Mouse (Mus musculus) lung, embryonic 14.5 days (tissue): ENCODE measurements around the gene Tubb2a. TPM values are rescaled to one million over a fixed set of nuclear protein-coding genes. Genes with fewer than 3 reads are reported as not detected.

Experiments used
- ATAC-seq: fragments of 200-750 bp; cut with Nextera tagmentation; 2 replicates; pipeline ENCODE4 v1.8.0; 2017; ENCODE audit warnings: mild to moderate bottlenecking, moderate TSS enrichment, moderate library complexity; ENCODE audit not compliant: insufficient read depth
- DNase-seq: peaks from one replicate; pipeline ENCODE4 v3.0.0-alpha.2; 2015
- H3K27ac ChIP-seq: fragments of 300-500 bp; sonication (generic); 2 replicates; pipeline ENCODE4 v1.5.1; 2014; ENCODE audit warnings: low read depth, mild to moderate bottlenecking, moderate library complexity
- H3K27me3 ChIP-seq: fragments of 300-500 bp; sonication (generic); 2 replicates; pipeline ENCODE4 v1.6.1; 2014; ENCODE audit warnings: low read length, control low read depth; ENCODE audit not compliant: insufficient read depth
- H3K36me3 ChIP-seq: fragments of 300-500 bp; sonication (generic); 2 replicates; pipeline ENCODE4 v1.6.1; 2014; ENCODE audit warnings: control low read depth; ENCODE audit not compliant: insufficient read depth
- H3K4me1 ChIP-seq: fragments of 300-500 bp; sonication (generic); 2 replicates; pipeline ENCODE4 v1.6.1; 2014; ENCODE audit warnings: antibody characterized with exemption, control low read depth; ENCODE audit not compliant: insufficient read depth
- H3K4me2 ChIP-seq: fragments of 300-500 bp; sonication (generic); 2 replicates; pipeline ENCODE4 v1.6.1; 2014; ENCODE audit warnings: mild to moderate bottlenecking
- H3K4me3 ChIP-seq: fragments of 300-500 bp; sonication (generic); 2 replicates; pipeline ENCODE4 v1.5.1; 2014; ENCODE audit warnings: low read depth, low read length
- H3K9ac ChIP-seq: fragments of 300-500 bp; sonication (generic); 2 replicates; pipeline ENCODE4 v1.6.1; 2014
- H3K9me3 ChIP-seq: fragments of 300-500 bp; sonication (generic); 2 replicates; pipeline ENCODE4 v1.6.1; 2016; ENCODE audit warnings: low read depth, low read length, control low read depth
- CTCF ChIP-seq: IDR thresholded peaks from 2 replicates; pipeline ENCODE4 v1.5.1; 2016; ENCODE audit warnings: antibody characterized with exemption, low read depth
- WGBS: fragments of 180-500 bp; shearing (Covaris S2); extraction: QIAGEN DNeasy Blood & Tissue Kit; methylation state at CpG from one replicate; pipeline ENCODE4 v1.1.7; 2014; 5-methylcytosine and 5-hydroxymethylcytosine counted together
- polyA plus RNA-seq: library from polyadenylated mRNA; unstranded; fragments of >200 nt; fragmentation: Nextera tagmentation; extraction: Ambion mirVana; gene quantifications from 2 replicates; pipeline ENCODE4 v1.2.1, GENCODE M21; 2014

The Tubb2a gene
- polyA plus RNA-seq, 1 experiment from 2014 or later: 164 TPM

- H3K4me2 ChIP-seq: no peak overlapping the region
- 61% methylated on average over 2 of the region's 2 CpGs for WGBS
- H3K27me3 ChIP-seq: no peaks in the 10 kb centered on the region
- no peak overlapping the region for H3K27ac ChIP-seq
- no peaks in the 10 kb centered on the region for H3K9me3 ChIP-seq
- no peak overlapping the region for H3K4me3 ChIP-seq
- no peak for ATAC-seq
- H3K36me3 ChIP-seq: peaks cover 45% of the 10 kb centered on the region
- DNase-seq: no peak
- no peak overlapping the region for H3K9ac ChIP-seq
- no peak for TF ChIP-seq CTCF
- no peaks in the 10 kb centered on the region for H3K4me1 ChIP-seq
Observed at GRCm38 (mm10) chr13:34032041-34032440, 45.8 kb downstream of the Tubb2a start.

Other genes with a start within 250 kb of the Tubb2a start
- gene Serpinb6e, start 234.6 kb downstream of the Tubb2a start, polyA plus RNA-seq: not detected in 2 replicates
- not detected in 2 replicates for gene Serpinb6c, start 172.3 kb downstream of the Tubb2a start, polyA plus RNA-seq
- gene Nqo2, start 113.3 kb downstream of the Tubb2a start, polyA plus RNA-seq: 31.2 and 35.1 TPM in 2 replicates
- gene Ripk1, start 75.6 kb downstream of the Tubb2a start, polyA plus RNA-seq: 23.3 and 23.9 TPM in 2 replicates
- gene Serpinb6a, start 75.2 kb downstream of the Tubb2a start, polyA plus RNA-seq: 62.3 and 68.3 TPM in 2 replicates
- 46.8 and 49.0 TPM in 2 replicates for gene Bphl, start 40.4 kb downstream of the Tubb2a start, polyA plus RNA-seq
- 13.3 and 15.9 TPM in 2 replicates for gene Tubb2b, start 52.5 kb upstream of the Tubb2a start, polyA plus RNA-seq
- gene Psmg4, start 85.0 kb upstream of the Tubb2a start, polyA plus RNA-seq: 73.7 and 78.0 TPM in 2 replicates